Mouse (Mus musculus) CD4-positive helper T cell, adult 2 months (primary cell): ENCODE results near the gene Satb1.

Source experiments
- DNase-seq: peaks from one replicate; pipeline ENCODE4 v3.0.0-alpha.2; 2012; ENCODE audit warnings: low read depth, missing footprints, low spot score

Gene Satb1

GRCm38 (mm10) chr17:51826461-51826860 is 6.6 kb downstream of the Satb1 start:
- peak; percentile 78 for DNase-seq

GRCm38 (mm10) chr17:51814301-51814700 is 18.8 kb downstream of the Satb1 start:
- peak; percentile 85 for DNase-seq

- peak; percentile 76 for DNase-seq
Observed at GRCm38 (mm10) chr17:51813784-51814120, 19.3 kb downstream of the Satb1 start.

- DNase-seq: peak; percentile 60
Observed at GRCm38 (mm10) chr17:51812942-51813783, 19.9 kb downstream of the Satb1 start.

GRCm38 (mm10) chr17:51812261-51812941 is 20.7 kb downstream of the Satb1 start:
- DNase-seq: peak; percentile 61

GRCm38 (mm10) chr17:51811911-51812260 is 21.2 kb downstream of the Satb1 start:
- no peak for DNase-seq

- DNase-seq: peak; percentile 57
Observed at GRCm38 (mm10) chr17:51811086-51811868, 21.8 kb downstream of the Satb1 start.

GRCm38 (mm10) chr17:51807429-51807828 is 25.7 kb downstream of the Satb1 start:
- no peak for DNase-seq

GRCm38 (mm10) chr17:51806124-51806960 is 26.7 kb downstream of the Satb1 start:
- peak; percentile 60 for DNase-seq

GRCm38 (mm10) chr17:51800208-51800607 is 32.9 kb downstream of the Satb1 start:
- peak; percentile 75 for DNase-seq

- DNase-seq: no peak
Observed at GRCm38 (mm10) chr17:51796459-51796858, 36.6 kb downstream of the Satb1 start.

GRCm38 (mm10) chr17:51791226-51791625 is 41.9 kb downstream of the Satb1 start:
- DNase-seq: no peak

GRCm38 (mm10) chr17:51790387-51791060 is 42.6 kb downstream of the Satb1 start:
- DNase-seq: no peak

GRCm38 (mm10) chr17:51789777-51790176 is 43.3 kb downstream of the Satb1 start:
- no peak for DNase-seq

GRCm38 (mm10) chr17:51789098-51789497 is 44.0 kb downstream of the Satb1 start:
- DNase-seq: peak; percentile 45

- DNase-seq: no peak
Observed at GRCm38 (mm10) chr17:51787955-51788354, 45.1 kb downstream of the Satb1 start.

GRCm38 (mm10) chr17:51786050-51786449 is 47.0 kb downstream of the Satb1 start:
- no peak for DNase-seq

- DNase-seq: no peak
Observed at GRCm38 (mm10) chr17:51784935-51785334, 48.2 kb downstream of the Satb1 start.

- DNase-seq: no peak
Observed at GRCm38 (mm10) chr17:51783591-51784279, 49.4 kb downstream of the Satb1 start.

- no peak for DNase-seq
Observed at GRCm38 (mm10) chr17:51780036-51780435, 53.1 kb downstream of the Satb1 start.
